Mouse (Mus musculus): ENCODE data around the gene Fyn. TPM values are rescaled to one million over a fixed set of nuclear protein-coding genes. Genes with fewer than 3 reads are reported as not detected.
A peak's percentile ranks its signal among the peaks of the same experiment; 100 is the strongest.

Gene Fyn
- total RNA-seq, 2 experiments from 2014 or later, result 127 to 130 TPM

GRCm38 (mm10) chr10:39472923-39473322 is 104.3 kb downstream of the Fyn start:
- no peak overlapping the region for H3K4me3 ChIP-seq

GRCm38 (mm10) chr10:39479361-39479760 is 110.7 kb downstream of the Fyn start:
- Histone ChIP-seq H3K4me3 (no peak overlapping the region), H3K27ac (no peak overlapping the region)
- TF ChIP-seq CTCF (conservative IDR thresholded peaks at IDR 0.05), result no peak
- no peak for DNase-seq (ENCODE audit: low spot score in 2 of 2)

More at GRCm38 (mm10) chr10:39472923-39473322, 104.3 kb downstream of the Fyn start:
- DNase-seq (ENCODE audit: low spot score in 2 of 2), result no peak
- TF ChIP-seq CTCF (conservative IDR thresholded peaks at IDR 0.05), result no peak
- H3K27ac ChIP-seq, result no peak overlapping the region; the same call in 1 of the 2 replicates

GRCm38 (mm10) chr10:39484382-39484826 is 115.7 kb downstream of the Fyn start:
- 0 out of 2 replicates have a peak, but pooled peaks have one; percentile 10 for TF ChIP-seq CTCF (conservative IDR thresholded peaks at IDR 0.05)
- no peak overlapping the region for H3K4me3 ChIP-seq
- DNase-seq (ENCODE audit: low spot score in 2 of 2), result no peak
- H3K27ac ChIP-seq, result no peak overlapping the region

- no peak for TF ChIP-seq CTCF (conservative IDR thresholded peaks at IDR 0.05)
- no peak overlapping the region for H3K27ac ChIP-seq
- DNase-seq (ENCODE audit: low spot score in 2 of 2), result no peak
- no peak overlapping the region for H3K4me3 ChIP-seq
Measured at GRCm38 (mm10) chr10:39484892-39485291, 116.2 kb downstream of the Fyn start.

- no peak for TF ChIP-seq CTCF (conservative IDR thresholded peaks at IDR 0.05)
- Histone ChIP-seq H3K4me3 (no peak overlapping the region), H3K27ac (no peak overlapping the region)
- DNase-seq (ENCODE audit: low spot score in 2 of 2), result no peak
Measured at GRCm38 (mm10) chr10:39485939-39486338, 117.3 kb downstream of the Fyn start.

- no peak for TF ChIP-seq CTCF (conservative IDR thresholded peaks at IDR 0.05)
- no peak for DNase-seq (ENCODE audit: low spot score in 2 of 2)
- Histone ChIP-seq H3K4me3 (no peak overlapping the region), H3K27ac (no peak overlapping the region)
Measured at GRCm38 (mm10) chr10:39486501-39487450, 118.1 kb downstream of the Fyn start.

GRCm38 (mm10) chr10:39487740-39488415 is 119.2 kb downstream of the Fyn start:
- Histone ChIP-seq H3K4me3 (no peak overlapping the region), H3K27ac (no peak overlapping the region)
- no peak for TF ChIP-seq CTCF (conservative IDR thresholded peaks at IDR 0.05)
- DNase-seq (ENCODE audit: low spot score in 2 of 2), result no peak

GRCm38 (mm10) chr10:39488542-39488941 is 119.9 kb downstream of the Fyn start:
- no peak for DNase-seq (ENCODE audit: low spot score in 2 of 2)
- Histone ChIP-seq H3K4me3 (no peak overlapping the region), H3K27ac (no peak overlapping the region)
- TF ChIP-seq CTCF (conservative IDR thresholded peaks at IDR 0.05), result no peak

GRCm38 (mm10) chr10:39488956-39489355 is 120.3 kb downstream of the Fyn start:
- no peak overlapping the region for H3K27ac ChIP-seq
- no peak for DNase-seq (ENCODE audit: low spot score in 2 of 2)
- no peak overlapping the region for H3K4me3 ChIP-seq
- no peak for TF ChIP-seq CTCF (conservative IDR thresholded peaks at IDR 0.05)

GRCm38 (mm10) chr10:39490349-39491121 is 121.9 kb downstream of the Fyn start:
- no peak for DNase-seq (ENCODE audit: low spot score in 2 of 2)
- Histone ChIP-seq H3K4me3 (no peak overlapping the region), H3K27ac (no peak overlapping the region)
- TF ChIP-seq CTCF (conservative IDR thresholded peaks at IDR 0.05), result no peak

GRCm38 (mm10) chr10:39492146-39492545 is 123.5 kb downstream of the Fyn start:
- H3K27ac ChIP-seq, result no peak overlapping the region
- H3K4me3 ChIP-seq, result no peak overlapping the region
- TF ChIP-seq CTCF (conservative IDR thresholded peaks at IDR 0.05), result no peak
- no peak for DNase-seq (ENCODE audit: low spot score in 2 of 2)

- no peak for DNase-seq (ENCODE audit: low spot score in 2 of 2)
- no peak overlapping the region for H3K27ac ChIP-seq
- TF ChIP-seq CTCF (conservative IDR thresholded peaks at IDR 0.05), result no peak
- H3K4me3 ChIP-seq, result no peak overlapping the region
Measured at GRCm38 (mm10) chr10:39493007-39493406, 124.4 kb downstream of the Fyn start.
